Mouse (Mus musculus) lung, adult 2 months (tissue): ENCODE measurements around the gene Lig4. TPM values are rescaled to one million over a fixed set of nuclear protein-coding genes. Genes with fewer than 3 reads are reported as not detected.
A peak's percentile ranks its signal among the peaks of the same experiment; 100 is the strongest.

Experiments
- DNase-seq: peaks from one replicate; pipeline ENCODE4 v3.0.0; 2022
- H3K4me1 ChIP-seq: fragments of 200-500 bp; 2 replicates; pipeline ENCODE4 v1.6.1; 2011; ENCODE audit warnings: low read length; ENCODE audit not compliant: control insufficient read depth, insufficient read depth
- H3K4me3 ChIP-seq: fragments of 200-500 bp; replicated peaks from 2 replicates; pipeline ENCODE3; 2011; ENCODE audit warnings: low read depth, mild to moderate bottlenecking, control low read depth, low read length; ENCODE audit errors: extremely low read depth
- CTCF ChIP-seq: fragments of 200-500 bp; IDR thresholded peaks from 2 replicates; pipeline ENCODE4 v1.5.1; 2011; ENCODE audit warnings: mild to moderate bottlenecking, low read length, control low read depth; ENCODE audit not compliant: insufficient read depth
- POLR2A ChIP-seq: fragments of 200-500 bp; IDR thresholded peaks from 2 replicates; pipeline ENCODE4 v1.6.1; 2011; ENCODE audit warnings: low read depth, mild to moderate bottlenecking, control low read depth, low read length, borderline replicate concordance; ENCODE audit errors: extremely low read depth
- WGBS: fragments of 180-500 bp; shearing (Covaris S2); methylation state at CpG from one replicate; pipeline ENCODE4 v1.1.7; 2018; 5-methylcytosine and 5-hydroxymethylcytosine counted together
- polyA plus RNA-seq: library from polyadenylated mRNA; depleted of rRNA; stranded (reverse); fragments of >200 nt; gene quantifications from 2 replicates; pipeline ENCODE4 v1.2.3, GENCODE M21; 2012

The Lig4 gene
- polyA plus RNA-seq, 1 experiment, result 2.0 TPM

DNA sequence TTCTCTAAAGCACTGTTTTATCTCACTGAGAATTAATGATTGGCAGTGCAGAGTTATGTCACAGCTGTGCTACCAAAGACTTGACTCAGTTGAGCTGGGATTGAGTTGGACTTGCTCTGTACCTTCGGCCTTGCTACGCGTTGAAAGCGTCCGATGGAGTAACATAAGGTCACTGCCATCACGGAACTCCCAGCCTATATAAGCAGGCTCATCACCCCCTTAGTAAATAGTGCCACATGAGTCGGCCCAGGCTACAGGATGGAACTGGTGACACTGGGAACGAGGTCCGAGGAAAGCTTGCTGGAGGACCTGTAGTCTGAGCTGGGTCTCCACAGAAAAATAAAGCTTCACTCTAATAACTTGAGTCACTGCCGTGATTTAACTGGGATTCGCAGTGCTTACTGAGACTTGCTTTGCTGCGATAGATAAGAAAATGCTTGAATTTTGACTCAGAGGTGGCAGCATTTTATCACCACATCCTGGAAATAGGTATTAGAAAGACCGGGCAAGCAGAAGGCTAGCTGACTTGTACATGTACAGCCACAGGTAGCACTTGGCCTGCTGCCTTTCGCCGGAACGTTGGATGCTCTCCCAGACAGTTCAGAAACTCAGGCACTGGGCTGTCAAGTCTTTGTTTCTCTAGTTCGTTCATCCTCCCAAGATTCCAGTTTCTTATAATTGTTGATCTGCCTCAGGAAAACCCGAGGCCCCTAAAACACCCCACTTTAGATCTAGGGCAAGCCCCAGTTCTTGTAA, 1.2 kb upstream of the Lig4 start:
- WGBS, result 37% methylated on average over 18 of the region's 18 CpGs
- peak overlapping the region; percentile 69 for H3K4me3 ChIP-seq
- peaks cover 13% of the 10 kb centered on the region for H3K4me1 ChIP-seq
- DNase-seq, result no peak
- TF ChIP-seq POLR2A (no peak), CTCF (no peak)

DNA sequence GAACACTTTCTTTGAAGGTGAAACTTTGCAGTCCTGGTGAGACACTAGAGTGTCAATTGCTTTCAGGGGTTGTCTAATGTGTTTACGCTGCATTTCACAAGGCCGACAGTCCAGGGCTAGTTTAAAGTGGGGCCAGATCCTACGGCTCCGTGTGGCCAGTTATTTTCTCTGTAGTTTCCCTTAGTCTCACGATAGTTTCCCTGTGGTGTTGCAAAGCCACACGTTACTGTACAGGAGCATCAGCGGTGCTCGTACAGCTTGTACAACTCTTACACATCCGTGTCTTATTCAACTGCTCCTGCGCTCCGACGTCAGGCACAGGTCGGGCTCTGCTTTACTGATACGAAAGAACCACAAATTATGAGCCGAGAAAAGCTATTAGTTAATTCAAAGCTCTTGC, 470 bp downstream of the Lig4 start:
- peak; percentile 12 for DNase-seq
- TF ChIP-seq POLR2A (no peak), CTCF (no peak)
- WGBS, result 34% methylated on average over 15 of the region's 15 CpGs
- Histone ChIP-seq H3K4me3 (peak overlapping the region; percentile 3), H3K4me1 (peaks cover 13% of the 10 kb centered on the region)

GRCm38 (mm10) chr8:9975898-9976611, 1.4 kb downstream of the Lig4 start:
- WGBS, result under 1% methylated on average over 47 of the region's 47 CpGs

GRCm38 (mm10) chr8:9975276-9975675, 2.2 kb downstream of the Lig4 start:
- no peak for DNase-seq
- WGBS, result 23% methylated on average over 5 of the region's 5 CpGs
- Histone ChIP-seq H3K4me1 (peaks cover 13% of the 10 kb centered on the region), H3K4me3 (peak overlapping the region; percentile 99)
- TF ChIP-seq POLR2A (no peak), CTCF (no peak)

More at GRCm38 (mm10) chr8:9975898-9976611, 1.4 kb downstream of the Lig4 start:
- TF ChIP-seq POLR2A (peak; percentile 70; the same call in 1 of the 2 replicates), CTCF (peak; percentile 87)
- peak; percentile 95 for DNase-seq
- Histone ChIP-seq H3K4me1 (peaks cover 13% of the 10 kb centered on the region), H3K4me3 (peak overlapping the region; percentile 99)

GRCm38 (mm10) chr8:9971866-9972265, 5.6 kb downstream of the Lig4 start:
- Histone ChIP-seq H3K4me3 (no peak overlapping the region), H3K4me1 (peaks cover 3% of the 10 kb centered on the region)
- no peak for DNase-seq
- 91% methylated on average over 9 of the region's 9 CpGs for WGBS
- no peak for TF ChIP-seq POLR2A
- TF ChIP-seq CTCF, result no peak

DNA sequence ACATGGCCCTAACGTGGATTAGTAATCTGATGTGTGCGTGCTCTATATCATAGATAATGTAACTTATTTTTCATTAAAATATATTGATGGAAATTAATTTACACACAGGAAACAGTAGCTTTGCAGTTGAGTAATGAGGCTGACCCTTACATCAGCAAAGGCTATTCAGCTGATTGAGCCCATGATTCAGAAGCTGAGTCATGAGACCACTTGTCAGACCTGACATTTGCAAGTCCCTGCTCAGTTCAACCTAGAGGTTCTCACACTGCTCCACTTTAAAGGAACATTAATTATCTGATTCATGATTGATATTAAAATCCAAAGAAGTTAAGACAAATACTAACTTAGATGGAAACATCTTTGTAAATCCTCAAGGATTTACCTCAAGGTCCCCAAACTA, 17.6 kb downstream of the Lig4 start:
- DNase-seq, result no peak
- H3K4me1 ChIP-seq, result no peaks in the 10 kb centered on the region
- TF ChIP-seq POLR2A (no peak), CTCF (no peak)
- WGBS, result 90% methylated on average over 2 of the region's 2 CpGs
- H3K4me3 ChIP-seq, result no peak overlapping the region

DNA sequence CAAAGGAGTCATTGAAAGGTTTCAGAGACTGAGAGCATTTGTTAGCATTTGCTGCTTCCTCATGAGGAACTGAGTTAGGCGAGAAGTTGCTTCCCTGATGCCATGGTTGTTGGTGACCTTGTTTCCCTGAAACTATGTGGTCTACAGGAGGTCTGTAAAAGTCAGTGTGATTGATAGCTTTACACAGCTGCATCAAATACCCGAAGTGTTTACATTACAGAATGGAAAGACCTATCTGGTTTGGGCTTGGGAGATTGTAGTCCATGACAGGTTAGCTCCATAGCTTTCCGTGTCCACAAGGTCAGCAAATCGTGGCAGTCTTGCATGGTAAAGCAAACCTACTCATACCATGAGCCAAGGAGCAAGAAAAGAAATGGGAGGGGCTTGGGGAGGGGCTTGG, 19.1 kb downstream of the Lig4 start:
- no peaks in the 10 kb centered on the region for H3K4me1 ChIP-seq
- 46% methylated on average over 4 of the region's 4 CpGs for WGBS
- no peak for DNase-seq
- TF ChIP-seq CTCF (no peak), POLR2A (no peak)
- H3K4me3 ChIP-seq, result no peak overlapping the region

- Histone ChIP-seq H3K4me1 (no peaks in the 10 kb centered on the region), H3K4me3 (no peak overlapping the region)
- DNase-seq, result no peak
- TF ChIP-seq POLR2A, result no peak
- no peak for TF ChIP-seq CTCF
- 51% methylated on average over 10 of the region's 10 CpGs for WGBS
These were observed 28.2 kb downstream of the Lig4 start for GRCm38 (mm10) chr8:9949134-9949890.

DNA sequence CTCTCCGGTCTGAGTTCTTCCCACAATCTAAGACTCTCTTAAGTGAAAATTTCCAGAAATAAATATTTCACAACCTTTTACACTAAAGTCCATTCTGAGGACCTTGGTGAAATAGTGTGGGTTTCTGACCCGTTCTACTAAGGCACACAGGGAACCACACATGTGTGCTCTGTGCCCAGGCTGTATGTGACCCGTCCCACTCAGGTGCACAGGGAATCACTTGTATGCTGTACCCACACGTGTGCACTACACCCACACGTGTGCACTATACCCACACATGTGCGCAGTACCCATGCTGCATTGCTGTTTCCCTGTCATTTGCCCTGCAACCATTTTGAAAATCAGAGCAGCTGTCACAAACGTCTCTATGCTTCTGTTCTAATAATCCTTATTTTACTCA, 41.9 kb downstream of the Lig4 start:
- no peak for DNase-seq
- 53% methylated on average over 7 of the region's 7 CpGs for WGBS
- peaks cover 12% of the 10 kb centered on the region for H3K4me1 ChIP-seq
- TF ChIP-seq CTCF, result no peak
- TF ChIP-seq POLR2A, result no peak
- no peak overlapping the region for H3K4me3 ChIP-seq
